Mouse (Mus musculus): Measurements from ENCODE around the gene Wif1.

Gene Wif1

DNA sequence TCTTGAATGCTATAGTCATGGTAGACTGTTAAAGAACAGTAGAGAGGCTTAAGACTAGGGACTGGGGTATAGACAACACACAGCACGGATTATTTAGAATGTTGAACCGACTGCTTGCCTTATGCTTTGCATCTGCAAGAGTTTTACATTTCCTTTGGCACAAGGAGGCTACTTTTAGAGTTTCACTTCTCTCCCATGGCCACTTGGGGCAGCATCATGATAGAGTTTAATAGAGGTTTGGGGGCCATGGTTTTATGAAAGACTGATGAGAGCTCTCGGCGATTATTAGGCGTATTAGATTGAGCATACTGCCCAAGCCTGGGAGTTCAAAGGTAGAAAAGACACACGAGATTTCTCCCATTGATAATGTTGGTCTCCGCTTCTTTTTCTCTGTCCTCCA, 37.0 kb downstream of the Wif1 start:
- no peak for DNase-seq (ENCODE audit: low read depth, low spot score)

DNA sequence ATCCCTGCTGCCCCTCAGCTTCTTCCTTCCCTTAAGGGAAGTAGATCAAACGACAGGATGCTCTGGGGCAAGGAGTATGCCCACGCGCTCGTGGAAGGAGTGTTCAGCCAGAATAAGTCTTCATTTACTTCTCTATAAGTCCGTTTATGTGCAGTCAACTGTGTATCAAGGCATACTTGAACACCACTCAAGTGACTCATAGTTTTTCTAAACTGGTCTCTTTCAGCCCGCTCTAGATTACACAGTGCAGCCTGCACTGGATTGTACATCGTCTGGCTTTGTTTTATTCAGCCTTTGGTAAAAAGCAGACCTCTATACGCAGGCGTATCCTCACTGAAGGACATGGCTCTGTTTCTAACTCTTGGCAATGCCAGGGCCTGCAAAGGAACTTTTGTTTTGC, 46.7 kb downstream of the Wif1 start:
- DNase-seq (ENCODE audit: low read depth, low spot score): no peak

DNA sequence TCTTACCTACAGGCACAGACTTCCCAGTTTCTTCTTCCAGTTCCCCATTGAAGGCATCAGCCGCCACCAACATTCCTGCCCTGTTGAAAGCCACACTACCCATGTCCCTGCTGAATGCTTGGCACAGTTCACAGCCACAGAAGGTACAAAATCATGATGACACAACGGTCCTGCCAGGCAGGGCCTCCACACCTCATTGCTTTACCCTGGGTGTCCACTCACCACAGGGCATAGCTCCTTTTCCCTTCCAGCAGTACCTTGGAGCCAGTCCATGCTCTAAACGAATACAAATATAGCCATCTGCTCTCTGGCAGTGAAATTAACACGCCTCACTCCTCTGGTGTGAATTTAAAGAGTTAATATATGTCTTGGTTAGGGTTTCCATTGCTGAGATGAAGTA, 49.1 kb downstream of the Wif1 start:
- DNase-seq (ENCODE audit: low read depth, low spot score): no peak

DNA sequence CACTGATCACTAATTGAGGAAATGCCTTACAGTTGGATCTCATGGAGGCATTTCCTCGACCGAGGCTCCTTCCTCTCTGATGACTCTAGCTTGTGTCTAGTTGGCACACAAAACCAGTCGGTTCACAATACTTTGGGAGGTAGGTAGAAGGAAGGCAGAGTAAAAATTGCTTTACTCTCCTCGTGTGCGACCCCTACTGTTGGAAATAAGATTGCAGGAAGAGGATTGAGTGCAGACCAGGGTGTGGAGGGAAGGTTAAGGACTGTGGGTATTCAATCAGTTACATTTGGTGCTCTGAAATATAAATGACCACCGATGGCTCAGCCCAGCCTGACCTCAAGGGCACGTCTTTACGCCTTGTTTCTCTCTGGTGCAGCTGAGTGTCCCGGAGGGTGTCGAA, 49.8 kb downstream of the Wif1 start:
- DNase-seq (ENCODE audit: low read depth, low spot score): no peak

DNA sequence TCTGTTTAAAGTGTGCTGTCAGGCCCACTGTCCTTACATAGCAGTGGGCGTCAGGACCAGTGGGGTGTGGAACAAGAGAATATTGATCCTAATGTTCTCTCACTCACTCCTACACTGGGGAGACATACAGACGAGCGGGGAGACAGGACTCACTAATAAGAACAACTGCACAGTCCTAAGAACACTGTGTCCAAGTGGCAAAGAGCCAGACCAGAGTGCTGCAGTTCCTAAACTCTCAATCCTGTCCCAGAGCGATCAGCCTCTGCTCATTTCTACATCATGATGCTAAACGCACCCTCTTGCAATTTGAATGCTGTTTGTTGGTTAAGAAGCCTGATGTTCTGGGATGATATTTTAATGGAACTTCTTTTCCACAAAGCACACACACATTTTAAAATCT, 54.9 kb downstream of the Wif1 start:
- DNase-seq (ENCODE audit: low read depth, low spot score): no peak

DNA sequence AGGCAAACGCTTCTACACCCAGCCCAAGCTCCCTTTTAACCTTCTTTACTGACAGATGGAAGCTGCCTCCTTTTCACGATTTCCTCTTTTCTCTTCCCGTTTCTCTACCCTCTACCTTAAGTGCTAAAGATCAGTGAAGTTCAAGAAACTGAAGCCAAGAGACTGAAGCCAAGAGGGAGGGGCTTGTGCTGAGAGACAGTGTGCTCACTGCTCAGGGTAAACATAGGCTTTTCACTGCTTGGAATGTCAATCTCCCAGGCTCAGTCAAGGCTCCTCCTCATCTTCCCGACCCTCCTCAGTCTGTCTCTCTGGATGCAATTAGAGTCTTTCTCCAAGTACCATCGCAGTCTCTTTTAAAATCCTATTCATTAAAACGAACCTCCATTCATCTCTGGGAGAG, 55.6 kb downstream of the Wif1 start:
- no peak for DNase-seq (ENCODE audit: low read depth, low spot score)

DNA sequence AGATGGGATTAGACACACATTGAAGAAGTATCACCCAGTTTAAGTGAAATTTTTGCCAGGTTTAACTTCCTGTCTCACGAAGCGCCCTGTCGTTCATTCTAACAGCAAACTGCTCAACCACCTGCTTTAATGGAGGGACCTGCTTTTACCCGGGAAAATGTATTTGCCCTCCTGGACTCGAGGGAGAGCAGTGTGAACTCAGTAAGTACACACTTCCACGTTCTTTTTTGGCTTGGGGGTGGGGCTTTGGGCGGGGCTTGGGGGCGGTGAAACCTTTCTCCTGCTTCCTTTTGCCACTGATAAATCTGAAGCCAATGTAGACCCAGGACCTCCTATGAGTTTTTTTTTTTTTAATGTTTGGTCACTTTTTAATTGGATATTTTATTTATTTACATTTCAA, 56.2 kb downstream of the Wif1 start:
- DNase-seq (ENCODE audit: low read depth, low spot score): no peak

DNA sequence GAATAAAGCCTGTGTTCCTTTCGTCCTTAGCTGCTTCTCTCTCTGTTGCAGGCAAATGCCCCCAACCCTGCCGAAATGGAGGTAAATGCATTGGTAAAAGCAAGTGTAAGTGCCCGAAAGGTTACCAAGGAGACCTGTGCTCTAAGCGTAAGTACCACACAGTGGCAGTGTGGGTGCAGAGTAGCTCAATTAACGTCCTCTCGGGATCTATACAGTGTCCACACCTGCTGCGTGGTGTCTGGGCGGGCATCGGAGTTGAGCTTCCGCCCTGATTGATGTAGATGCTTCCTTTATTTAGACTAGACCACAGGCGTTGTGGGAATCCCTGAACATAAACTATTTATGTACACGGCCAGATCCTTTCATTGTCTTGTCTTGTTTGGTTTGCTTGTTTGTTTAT, 62.2 kb downstream of the Wif1 start:
- no peak for DNase-seq (ENCODE audit: low read depth, low spot score)

DNA sequence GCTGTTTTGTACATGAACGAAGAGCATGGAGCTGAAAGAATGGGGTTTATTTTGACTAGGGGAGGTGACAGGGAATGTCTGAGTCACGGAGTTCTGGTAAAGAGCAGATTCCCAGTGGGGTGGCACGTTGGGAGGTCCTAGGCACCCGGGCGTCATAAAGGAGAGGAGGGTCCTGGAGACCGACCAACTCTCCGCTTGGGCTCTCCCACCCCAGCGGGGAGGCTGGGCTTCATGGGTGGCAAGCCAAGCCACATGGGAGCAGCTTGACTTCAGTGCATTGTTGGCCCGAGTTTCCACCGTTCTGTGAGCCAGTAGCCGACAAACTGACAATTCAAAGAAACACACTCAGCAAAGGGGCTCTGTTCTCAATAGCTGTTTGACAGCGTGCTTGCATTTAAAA, 64.5 kb downstream of the Wif1 start:
- no peak for DNase-seq (ENCODE audit: low read depth, low spot score)

DNA sequence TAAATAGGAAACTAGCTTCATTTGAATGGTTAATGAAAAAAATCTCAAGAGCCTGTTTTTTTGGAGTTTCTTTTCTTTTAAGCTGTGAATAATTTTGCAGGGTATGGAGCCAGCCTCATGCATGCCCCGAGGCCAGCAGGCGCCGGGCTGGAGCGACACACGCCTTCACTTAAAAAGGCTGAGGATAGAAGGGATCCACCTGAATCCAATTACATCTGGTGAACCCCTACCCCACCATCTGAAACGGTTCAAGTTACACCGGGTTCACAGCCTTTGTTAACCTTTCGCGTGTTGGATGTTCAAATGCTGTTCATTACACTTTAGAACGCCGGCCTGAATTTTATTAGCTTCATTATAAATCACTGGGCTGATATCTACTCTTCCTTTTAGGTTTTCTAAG, 65.9 kb downstream of the Wif1 start:
- DNase-seq (ENCODE audit: low read depth, low spot score): no peak

DNA sequence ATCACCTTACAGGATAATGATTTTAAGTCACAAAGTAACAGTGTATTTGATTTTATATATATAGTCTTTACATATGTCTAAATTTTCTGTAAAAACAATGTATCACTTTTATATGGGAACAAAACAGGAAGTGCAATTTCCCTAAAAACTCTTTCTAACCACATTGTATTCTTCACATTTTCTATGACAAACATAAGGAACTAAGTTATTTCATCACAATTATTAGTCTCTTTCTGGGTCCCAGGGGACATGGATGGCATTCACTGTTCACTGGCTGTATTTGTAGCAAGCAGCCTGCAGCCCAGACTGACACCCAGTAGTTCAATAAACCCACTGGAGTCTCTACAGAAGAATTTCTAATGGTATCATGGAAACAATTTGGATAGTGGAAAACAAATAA, 82.4 kb downstream of the Wif1 start:
- DNase-seq (ENCODE audit: low read depth, low spot score): no peak

DNA sequence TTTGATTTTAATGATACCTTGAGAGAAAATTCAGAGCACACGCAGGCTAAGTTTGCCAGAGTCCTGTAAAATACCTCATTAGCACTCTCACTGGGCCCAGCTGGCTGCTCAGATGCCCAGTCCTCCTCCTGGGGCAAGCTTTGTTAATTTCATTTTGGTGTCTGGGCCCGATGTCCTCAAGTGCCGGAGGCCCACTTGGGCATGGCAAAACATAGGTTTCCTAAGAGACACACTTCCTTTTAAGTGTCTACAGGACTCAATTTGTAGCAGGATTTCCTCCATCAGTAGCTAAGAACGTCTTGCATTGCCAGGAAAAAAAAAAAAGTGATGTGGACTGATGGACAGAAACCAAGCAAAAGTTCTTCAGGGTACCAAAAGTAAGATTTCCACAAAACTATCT, 82.9 kb downstream of the Wif1 start:
- no peak for DNase-seq (ENCODE audit: low read depth, low spot score)

DNA sequence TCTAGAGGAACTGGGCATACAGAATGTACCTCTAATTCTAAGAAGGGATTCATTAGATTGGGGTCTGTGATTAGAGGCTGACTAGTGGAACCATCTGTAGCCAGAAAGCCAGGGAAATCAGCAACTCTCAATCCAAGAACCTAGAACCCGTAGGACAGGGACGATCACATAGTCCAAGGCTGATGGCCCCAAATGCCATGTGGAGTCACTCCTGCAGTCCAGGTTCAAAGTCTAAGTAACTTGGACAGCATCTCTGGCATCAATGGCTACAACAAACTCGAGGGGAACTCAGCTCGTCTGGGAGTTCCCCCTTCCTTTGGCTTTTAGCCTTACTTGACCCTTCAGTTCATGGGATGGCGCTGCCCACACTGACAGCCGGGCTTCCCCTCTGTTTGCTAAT, 87.0 kb downstream of the Wif1 start:
- no peak for DNase-seq (ENCODE audit: low read depth, low spot score)

DNA sequence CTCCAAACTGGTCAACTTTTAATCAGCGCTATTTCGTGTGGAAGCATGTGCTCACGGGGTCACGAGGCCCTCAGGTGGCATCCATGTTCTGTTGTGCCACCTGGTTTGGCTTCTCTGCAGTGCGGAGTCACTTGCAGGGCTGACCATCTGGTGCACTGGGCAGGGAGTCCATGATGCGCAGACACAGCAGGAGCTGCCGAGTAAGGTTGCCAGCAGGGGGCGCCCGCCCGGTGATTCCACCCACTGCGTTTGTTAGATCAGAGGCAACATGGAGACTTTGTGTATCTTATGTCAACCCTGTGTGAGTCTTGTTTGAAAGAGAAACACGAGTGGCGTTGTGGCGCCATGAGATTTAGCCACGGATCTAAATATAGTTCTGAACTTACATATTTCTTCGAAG, 90.7 kb downstream of the Wif1 start:
- DNase-seq (ENCODE audit: low read depth, low spot score): no peak

DNA sequence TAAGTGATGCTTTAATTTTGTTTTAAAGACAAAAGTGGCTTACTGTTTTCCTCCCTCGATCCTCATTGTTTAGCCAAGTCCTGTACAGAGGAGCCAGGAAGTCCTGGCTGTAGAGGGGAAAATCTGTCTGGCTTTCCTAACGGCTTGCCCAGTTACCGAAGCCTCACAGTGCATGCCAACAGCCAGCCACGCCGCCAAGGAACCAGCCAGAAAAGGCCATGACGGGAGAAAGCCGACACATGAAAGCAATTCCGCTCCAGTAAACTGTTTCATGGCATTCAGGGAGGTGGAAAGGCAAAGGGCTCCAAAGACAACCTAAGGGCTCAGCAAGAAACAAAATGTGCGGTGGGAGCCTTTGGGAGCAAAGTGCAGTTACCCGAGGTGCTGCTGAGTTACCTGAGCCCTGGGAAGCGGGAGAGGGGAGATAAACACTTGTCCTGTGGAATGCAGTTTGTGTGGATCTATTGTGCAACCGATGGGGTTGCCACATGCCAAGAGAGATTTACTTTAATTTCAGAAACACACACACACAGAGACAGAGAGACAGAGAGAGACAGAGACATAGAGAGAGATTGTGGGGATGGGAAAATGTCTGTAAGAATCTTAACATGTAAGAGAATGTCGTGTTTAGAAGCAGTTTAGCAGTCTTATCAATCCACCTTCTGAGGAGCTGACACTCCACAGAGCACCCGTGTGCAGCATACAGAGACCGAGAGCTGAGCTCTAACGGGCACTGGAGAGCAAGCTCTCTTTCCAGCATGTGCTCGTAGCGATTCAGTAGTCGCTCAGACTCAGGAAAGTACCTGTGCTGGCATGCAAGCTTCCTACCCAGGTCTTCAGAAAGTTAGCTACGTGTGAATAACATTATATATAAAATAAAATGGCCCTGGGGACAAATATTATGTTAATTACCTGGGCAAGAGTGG, 95.5 kb downstream of the Wif1 start:
- DNase-seq (ENCODE audit: low read depth, low spot score): no peak
